Mouse (Mus musculus) ES-Bruce4 (cell line): ENCODE data around the gene Cdk5rap3.

Experiments
- CTCF ChIP-seq: IDR thresholded peaks from one replicate; pipeline ENCODE4 v1.8.1; 2011; ENCODE audit warnings: low read depth, low read length
- POLR2A ChIP-seq: IDR thresholded peaks from one replicate; pipeline ENCODE4 v1.8.1; 2011; ENCODE audit warnings: low read length; ENCODE audit not compliant: insufficient read depth

DNA sequence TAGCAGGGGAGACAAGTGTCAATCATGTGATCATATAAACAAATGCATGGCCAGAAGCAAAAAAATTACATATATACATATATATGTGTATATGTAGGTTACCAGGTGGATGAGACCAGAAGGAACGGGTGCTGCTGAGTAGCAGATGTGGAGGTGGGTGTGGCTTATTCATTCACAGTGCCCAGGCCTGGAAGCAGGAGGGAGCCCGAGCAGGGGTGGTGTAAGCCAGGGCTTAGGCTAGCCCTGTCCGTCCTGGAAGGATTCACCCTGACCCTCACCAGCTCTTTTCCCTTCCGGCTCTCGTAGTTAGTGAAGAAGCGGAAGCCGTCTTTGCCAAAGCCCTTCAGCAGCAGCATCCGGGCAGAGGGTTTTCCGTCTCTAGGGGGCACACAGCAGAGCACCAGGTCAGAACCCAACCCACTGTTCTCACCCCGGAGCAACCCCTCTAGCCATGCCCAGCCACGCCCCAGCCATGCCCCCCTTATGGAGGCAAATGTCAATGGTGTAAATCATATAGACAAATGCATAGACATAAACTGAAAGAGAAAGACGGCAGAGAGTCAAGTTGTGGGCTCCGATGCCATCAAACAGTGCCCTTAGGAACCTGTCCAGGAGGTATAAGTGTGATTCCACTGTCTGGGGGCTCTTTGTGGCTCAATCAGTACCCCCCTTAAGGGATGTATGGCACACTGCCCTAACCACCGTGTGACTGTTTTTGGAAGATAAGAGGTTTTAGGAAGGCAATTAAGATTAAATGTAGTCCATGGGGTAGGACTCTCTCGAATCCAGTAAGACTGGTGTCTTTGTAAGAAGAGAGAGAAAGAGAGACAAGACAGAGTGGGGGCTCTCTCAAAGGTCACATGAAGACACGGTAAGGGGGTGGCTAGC, 24.5 kb upstream of the Cdk5rap3 start:
- no peak for TF ChIP-seq POLR2A
- TF ChIP-seq CTCF: no peak
